Mouse (Mus musculus): Measurements from ENCODE around the gene Tmem135.

DNA sequence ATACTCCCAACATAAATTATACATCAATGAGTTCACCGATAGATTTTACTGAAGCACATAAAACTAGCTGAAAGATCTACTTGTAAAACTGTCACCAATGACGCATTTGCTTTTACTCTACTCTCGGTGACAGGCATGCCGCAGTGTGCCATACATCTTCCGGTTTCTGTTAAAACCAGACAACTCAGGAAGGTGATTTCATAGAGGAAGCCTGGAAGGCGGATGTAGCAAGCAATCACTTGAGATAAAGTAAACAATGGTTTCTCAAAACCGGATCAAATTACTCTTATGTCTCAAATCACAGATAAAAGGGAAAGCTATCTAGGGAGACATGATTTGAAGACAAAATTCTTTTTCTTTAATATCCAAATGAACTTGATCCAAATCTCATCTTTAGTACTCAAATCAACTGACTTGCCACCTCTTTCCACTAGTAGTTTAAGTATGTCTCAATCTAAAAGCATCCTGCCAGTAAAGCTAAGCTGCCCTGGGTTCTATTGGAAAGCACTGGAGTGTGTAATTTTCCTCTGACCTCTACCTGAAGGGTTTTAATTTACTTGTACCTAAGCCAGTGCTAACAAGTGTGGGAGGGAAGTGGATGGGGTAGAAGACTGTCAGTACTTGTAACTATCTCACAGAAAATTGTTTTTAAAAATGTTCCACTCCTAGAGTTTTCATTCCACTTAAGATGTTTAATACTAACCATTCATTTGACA is 155.7 kb downstream of the Tmem135 start:
- TF ChIP-seq MEF2A (IDR thresholded peaks at IDR 0.05; ENCODE audit: extremely low read depth, insufficient replicate concordance, low read depth, low read length, poor library complexity, severe bottlenecking) (no peak), CTCF (IDR thresholded peaks at IDR 0.05 in 2 of 3, conservative IDR thresholded peaks at IDR 0.05 in 1 of 3; ENCODE audit: control insufficient read depth in 1 of 3, insufficient read depth in 1 of 3, low read depth in 2 of 3, low read length in 3 of 3, poor library complexity in 1 of 3, severe bottlenecking in 1 of 3) (no peak), EP300 (IDR thresholded peaks at IDR 0.05; ENCODE audit: low read depth in 1 of 2, low read length in 2 of 2) (no peak), ZKSCAN1 (IDR thresholded peaks at IDR 0.05; ENCODE audit: low read depth, low read length) (no peak), MAFK (IDR thresholded peaks at IDR 0.05; ENCODE audit: borderline replicate concordance, low read depth, low read length) (no peak), ZMIZ1 (IDR thresholded peaks at IDR 0.05; ENCODE audit: low read depth, low read length) (no peak), MYB (IDR thresholded peaks at IDR 0.05; ENCODE audit: low read depth, low read length) (no peak), POLR2AphosphoS5 (IDR thresholded peaks at IDR 0.05; ENCODE audit: borderline replicate concordance, low read depth, low read length) (no peak)
